Mouse (Mus musculus) hindbrain, postnatal 0 days (tissue): ENCODE measurements around the gene Atp5d. TPM values are rescaled to one million over a fixed set of nuclear protein-coding genes. Genes with fewer than 3 reads are reported as not detected.
A peak's percentile ranks its signal among the peaks of the same experiment; 100 is the strongest.

ENCODE experiments used
- ATAC-seq: fragments of 200-750 bp; cut with Nextera tagmentation; 2 replicates; pipeline ENCODE4 v1.8.0; 2017; ENCODE audit warnings: mild to moderate bottlenecking, moderate TSS enrichment, moderate library complexity
- DNase-seq: peaks from one replicate; pipeline ENCODE4 v3.0.0-alpha.2; 2015; ENCODE audit warnings: low spot score
- H3K27ac ChIP-seq: fragments of 300-500 bp; sonication (generic); 2 replicates; pipeline ENCODE4 v1.5.1; 2014; ENCODE audit warnings: mild to moderate bottlenecking
- H3K27me3 ChIP-seq: fragments of 300-500 bp; sonication (generic); 2 replicates; pipeline ENCODE4 v1.6.1; 2014; ENCODE audit warnings: low read length, mixed read lengths; ENCODE audit not compliant: insufficient read depth
- H3K36me3 ChIP-seq: fragments of 300-500 bp; sonication (generic); 2 replicates; pipeline ENCODE4 v1.6.1; 2014; ENCODE audit warnings: low read length, mixed read lengths; ENCODE audit not compliant: insufficient read depth
- H3K4me1 ChIP-seq: fragments of 300-500 bp; sonication (generic); 2 replicates; pipeline ENCODE4 v1.6.1; 2014; ENCODE audit warnings: antibody characterized with exemption, low read length, mixed read lengths; ENCODE audit not compliant: insufficient read depth
- H3K4me2 ChIP-seq: fragments of 300-500 bp; sonication (generic); 2 replicates; pipeline ENCODE4 v1.6.1; 2014; ENCODE audit warnings: low read depth, mild to moderate bottlenecking, low read length, moderate library complexity, mixed read lengths
- H3K4me3 ChIP-seq: fragments of 300-500 bp; sonication (generic); 2 replicates; pipeline ENCODE4 v1.5.1; 2014; ENCODE audit warnings: low read length
- H3K9ac ChIP-seq: fragments of 300-500 bp; sonication (generic); replicated peaks from 2 replicates; pipeline ENCODE4 v1.6.1; 2014; ENCODE audit warnings: mild to moderate bottlenecking, low read length, moderate library complexity, mixed read lengths
- H3K9me3 ChIP-seq: fragments of 300-500 bp; sonication (generic); 2 replicates; pipeline ENCODE4 v1.6.1; 2016; ENCODE audit warnings: low read length, mixed read lengths
- CTCF ChIP-seq: IDR thresholded peaks from 2 replicates; pipeline ENCODE4 v1.5.1; 2016; ENCODE audit warnings: antibody characterized with exemption, control low read depth, low read depth
- WGBS: fragments of 180-500 bp; shearing (Covaris S2); extraction: QIAGEN DNeasy Blood & Tissue Kit; methylation state at CpG from one replicate; pipeline ENCODE4 v1.1.7; 2014; 5-methylcytosine and 5-hydroxymethylcytosine counted together
- polyA plus RNA-seq: library from polyadenylated mRNA; unstranded; fragments of >200 nt; fragmentation: Nextera tagmentation; extraction: Ambion mirVana; gene quantifications from 2 replicates; pipeline ENCODE4 v1.2.1, GENCODE M21; 2015
- total RNA-seq: library from RNA; depleted of rRNA; stranded (reverse); fragments of >200 nt; gene quantifications from 2 replicates; pipeline ENCODE4 v1.2.3, GENCODE M21; 2014

Gene Atp5d
- total and polyA plus RNA-seq, 2 experiments from 2014 or later: 303 to 736 TPM

GRCm38 (mm10) chr10:80169070-80169469, 30.6 kb downstream of the Atp5d start:
- Histone ChIP-seq H3K4me1 (peaks cover 17% of the 10 kb centered on the region), H3K27me3 (no peaks in the 10 kb centered on the region), H3K9me3 (no peaks in the 10 kb centered on the region), H3K27ac (peak overlapping the region; percentile 100; the same call in 1 of the 2 replicates), H3K36me3 (peaks cover 20% of the 10 kb centered on the region; the same call in 1 of the 2 replicates), H3K4me3 (peak overlapping the region; percentile 91; the same call in 1 of the 2 replicates), H3K4me2 (peak overlapping the region; percentile 64), H3K9ac (peak overlapping the region; percentile 99)
- 78% methylated on average over 1 of the region's 1 CpGs for WGBS
- no peak for TF ChIP-seq CTCF
- no peak for ATAC-seq
- DNase-seq: no peak

- DNase-seq (no peak), ATAC-seq (no peak)
- no peak overlapping the region for H3K4me2 ChIP-seq
- no peak overlapping the region for H3K4me3 ChIP-seq
- 93% methylated on average over 7 of the region's 7 CpGs for WGBS
- no peaks in the 10 kb centered on the region for H3K27me3 ChIP-seq
- H3K36me3 ChIP-seq: peaks cover 20% of the 10 kb centered on the region; the same call in 1 of the 2 replicates
- peaks cover 17% of the 10 kb centered on the region for H3K4me1 ChIP-seq
- no peak overlapping the region for H3K27ac ChIP-seq
- no peak for TF ChIP-seq CTCF
- no peaks in the 10 kb centered on the region for H3K9me3 ChIP-seq
- H3K9ac ChIP-seq: no peak overlapping the region
Measured at GRCm38 (mm10) chr10:80169651-80170050, 31.2 kb downstream of the Atp5d start.

GRCm38 (mm10) chr10:80170052-80170451, 31.6 kb downstream of the Atp5d start:
- no peak overlapping the region for H3K4me2 ChIP-seq
- no peak overlapping the region for H3K9ac ChIP-seq
- H3K4me1 ChIP-seq: peaks cover 17% of the 10 kb centered on the region
- ATAC-seq (no peak), DNase-seq (no peak)
- H3K36me3 ChIP-seq: peaks cover 20% of the 10 kb centered on the region; the same call in 1 of the 2 replicates
- WGBS: 95% methylated on average over 16 of the region's 16 CpGs
- no peaks in the 10 kb centered on the region for H3K27me3 ChIP-seq
- TF ChIP-seq CTCF: no peak
- no peaks in the 10 kb centered on the region for H3K9me3 ChIP-seq
- no peak overlapping the region for H3K4me3 ChIP-seq
- H3K27ac ChIP-seq: no peak overlapping the region

DNA sequence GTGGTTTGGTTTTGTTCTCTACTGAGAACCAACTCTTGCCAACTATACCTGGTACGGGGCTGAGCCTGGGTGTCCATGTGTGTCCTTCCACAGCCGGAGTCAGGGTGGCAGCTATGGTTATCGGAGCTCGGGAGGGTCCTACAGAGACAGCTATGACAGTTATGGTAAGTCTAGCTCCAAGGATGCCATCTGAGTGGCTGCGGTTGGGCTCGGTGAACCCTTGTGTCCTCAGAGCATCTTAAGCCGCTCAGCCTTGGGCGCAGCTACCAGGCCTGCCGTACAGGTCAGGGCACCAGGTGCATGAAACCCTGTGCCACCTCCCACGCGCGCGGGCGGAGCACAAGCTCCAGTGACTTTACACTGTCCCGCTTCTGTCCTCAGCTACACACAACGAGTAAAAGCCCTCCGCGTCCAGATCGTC, 32.2 kb downstream of the Atp5d start:
- no peak overlapping the region for H3K27ac ChIP-seq
- TF ChIP-seq CTCF: no peak
- ATAC-seq (no peak), DNase-seq (no peak)
- no peak overlapping the region for H3K4me3 ChIP-seq
- WGBS: 95% methylated on average over 19 of the region's 19 CpGs
- H3K4me2 ChIP-seq: no peak overlapping the region
- H3K9me3 ChIP-seq: no peaks in the 10 kb centered on the region
- no peaks in the 10 kb centered on the region for H3K27me3 ChIP-seq
- H3K9ac ChIP-seq: no peak overlapping the region
- peaks cover 11% of the 10 kb centered on the region for H3K4me1 ChIP-seq
- peaks cover 20% of the 10 kb centered on the region; the same call in 1 of the 2 replicates for H3K36me3 ChIP-seq

GRCm38 (mm10) chr10:80171252-80171651, 32.8 kb downstream of the Atp5d start:
- Histone ChIP-seq H3K4me1 (peaks cover 9% of the 10 kb centered on the region), H3K27me3 (no peaks in the 10 kb centered on the region), H3K9me3 (no peaks in the 10 kb centered on the region), H3K9ac (no peak overlapping the region), H3K4me2 (no peak overlapping the region), H3K4me3 (no peak overlapping the region), H3K27ac (no peak overlapping the region), H3K36me3 (peaks cover 20% of the 10 kb centered on the region; the same call in 1 of the 2 replicates)
- DNase-seq (no peak), ATAC-seq (no peak)
- no peak for TF ChIP-seq CTCF
- 87% methylated on average over 15 of the region's 15 CpGs for WGBS

GRCm38 (mm10) chr10:80171760-80172526, 33.5 kb downstream of the Atp5d start:
- 77% methylated on average over 44 of the region's 45 CpGs for WGBS
- H3K4me3 ChIP-seq: no peak overlapping the region

More at GRCm38 (mm10) chr10:80171760-80172526, 33.5 kb downstream of the Atp5d start:
- H3K4me1 ChIP-seq: peaks cover 4% of the 10 kb centered on the region
- H3K27me3 ChIP-seq: no peaks in the 10 kb centered on the region
- H3K27ac ChIP-seq: peak overlapping the region; percentile 81
- no peaks in the 10 kb centered on the region for H3K9me3 ChIP-seq
- no peak for ATAC-seq
- no peak overlapping the region for H3K4me2 ChIP-seq
- TF ChIP-seq CTCF: no peak
- peak overlapping the region; percentile 43; the same call in 1 of the 2 replicates for H3K9ac ChIP-seq
- no peak for DNase-seq
- H3K36me3 ChIP-seq: peaks cover 20% of the 10 kb centered on the region; the same call in 1 of the 2 replicates
